In genomic region chr13:38690028-38690427, GRCm38 (mm10) we compare ENCODE assay signal across 9 mouse cellular contexts. TPM values are rescaled to one million over a fixed set of nuclear protein-coding genes. Genes with fewer than 3 reads are reported as not detected.
A peak's percentile ranks its signal among the peaks of the same experiment; 100 is the strongest.
DNase-seq lines count a peak whose midpoint lies in the region; ATAC-seq and TF ChIP-seq lines count a peak whose summit lies in the region.
"Had no signal": no experiment of that assay in that cellular context is flagged by ENCODE, and none has a peak within 500 bp of the region (broad histone marks: within the 10 kb centered on the region; RNA-seq: fewer than 3 reads in every experiment).

No protein-coding gene starts in this region.

- peak; percentile 5 to 15 for DNase-seq in cerebellum, adult 2 months
- DNase-seq in cerebellum, adult 8-10 months, result no peak
- peak; percentile 31 for DNase-seq in liver, adult 2 months (ENCODE audit: extremely low read depth, low read depth, low spot score)
- peak; percentile 72 for DNase-seq in embryonic facial prominence, embryonic 11.5 days (ENCODE audit: low spot score)
- DNase-seq in layer of hippocampus, postnatal 36 days, result peak; percentile 15 to 26
- peak; percentile 32 for DNase-seq in right cerebral cortex, adult 18-20 months

- no peaks in the 10 kb centered on the region for H3K79me2 ChIP-seq in liver, adult 2 months (ENCODE audit: control insufficient read depth, insufficient read depth, low read length)

- H3K4me3 ChIP-seq in cerebellum, adult 2 months (replicated peaks; ENCODE audit: insufficient read depth, low read depth, low read length), result no peak overlapping the region
- no peak overlapping the region for H3K4me3 ChIP-seq in liver, adult 2 months (ENCODE audit: insufficient read depth, low read depth, low read length)
- H3K4me3 ChIP-seq in liver, embryonic 12.5 days, result no peak overlapping the region
- H3K4me3 ChIP-seq in embryonic facial prominence, embryonic 11.5 days (ENCODE audit: low read depth, low read length), result no peak overlapping the region
- H3K4me3 ChIP-seq: neural tube, embryonic 12.5 days had no signal

- H3K4me1 ChIP-seq in cerebellum, adult 2 months (ENCODE audit: control insufficient read depth, insufficient read depth, low read length), result no peaks in the 10 kb centered on the region
- no peaks in the 10 kb centered on the region for H3K4me1 ChIP-seq in liver, adult 2 months (ENCODE audit: control insufficient read depth, insufficient read depth, low read length)
- no peaks in the 10 kb centered on the region for H3K4me1 ChIP-seq in liver, embryonic 12.5 days
- H3K4me1 ChIP-seq in embryonic facial prominence, embryonic 11.5 days (ENCODE audit: control insufficient read depth, insufficient read depth, low read length), result no peaks in the 10 kb centered on the region
- H3K4me1 ChIP-seq: neural tube, embryonic 12.5 days had no signal

- no peaks in the 10 kb centered on the region for H3K9me3 ChIP-seq in liver, embryonic 12.5 days (replicated peaks)
- H3K9me3 ChIP-seq in embryonic facial prominence, embryonic 11.5 days (replicated peaks; ENCODE audit: control insufficient read depth, low read length), result no peaks in the 10 kb centered on the region
- H3K9me3 ChIP-seq: neural tube, embryonic 12.5 days had no signal

- H3K27me3 ChIP-seq in cerebellum, adult 2 months (ENCODE audit: control insufficient read depth, insufficient read depth, low read length), result no peaks in the 10 kb centered on the region
- no peaks in the 10 kb centered on the region for H3K27me3 ChIP-seq in liver, adult 2 months (ENCODE audit: control insufficient read depth, insufficient read depth, low read length)
- no peaks in the 10 kb centered on the region; the same call in 1 of the 2 replicates for H3K27me3 ChIP-seq in liver, embryonic 12.5 days (replicated peaks)
- H3K27me3 ChIP-seq in embryonic facial prominence, embryonic 11.5 days (ENCODE audit: control insufficient read depth, insufficient read depth, low read length), result no peaks in the 10 kb centered on the region
- H3K27me3 ChIP-seq: neural tube, embryonic 12.5 days had no signal

- ATAC-seq in liver, embryonic 12.5 days, result no peak
- ATAC-seq in embryonic facial prominence, embryonic 11.5 days (replicated peaks; ENCODE audit: insufficient number of reproducible peaks, low FRiP score, low TSS enrichment, low read depth), result no peak
- ATAC-seq in inflammation-experienced regulatory T-cells, adult 6 months, result no peak

- no peak overlapping the region for H3K27ac ChIP-seq in cerebellum, adult 2 months (ENCODE audit: insufficient read depth, low read length)
- H3K27ac ChIP-seq in liver, adult 2 months (replicated peaks; ENCODE audit: insufficient read depth, low read depth, low read length), result no peak overlapping the region
- H3K27ac ChIP-seq in liver, embryonic 12.5 days, result no peak overlapping the region
- H3K27ac ChIP-seq in embryonic facial prominence, embryonic 11.5 days (replicated peaks; ENCODE audit: low read depth, low read length), result no peak overlapping the region
- H3K27ac ChIP-seq: neural tube, embryonic 12.5 days had no signal

- H3K36me3 ChIP-seq in liver, adult 2 months (ENCODE audit: control insufficient read depth, insufficient read depth, low read length), result no peaks in the 10 kb centered on the region
- no peaks in the 10 kb centered on the region for H3K36me3 ChIP-seq in liver, embryonic 12.5 days
- H3K36me3 ChIP-seq in embryonic facial prominence, embryonic 11.5 days (replicated peaks; ENCODE audit: control insufficient read depth, insufficient read depth, low read depth, low read length), result no peaks in the 10 kb centered on the region
- H3K36me3 ChIP-seq: neural tube, embryonic 12.5 days had no signal

- no peak overlapping the region for H3K4me2 ChIP-seq in liver, embryonic 12.5 days
- H3K4me2 ChIP-seq in embryonic facial prominence, embryonic 11.5 days (ENCODE audit: low read depth, low read length), result no peak overlapping the region
- H3K4me2 ChIP-seq: neural tube, embryonic 12.5 days had no signal

- H3K9ac ChIP-seq in liver, adult 2 months (ENCODE audit: low read depth, low read length), result no peak overlapping the region
- no peak overlapping the region for H3K9ac ChIP-seq in liver, embryonic 12.5 days
- no peak overlapping the region for H3K9ac ChIP-seq in embryonic facial prominence, embryonic 11.5 days (replicated peaks; ENCODE audit: low read length)
- H3K9ac ChIP-seq: neural tube, embryonic 12.5 days had no signal

- WGBS in cerebellum, adult 2 months, result 51% methylated on average over 3 of the region's 3 CpGs
- WGBS in liver, adult 2 months, result 32% methylated on average over 3 of the region's 3 CpGs
- 31% methylated on average over 3 of the region's 3 CpGs for WGBS in liver, embryonic 12.5 days (ENCODE audit: insufficient replicate concordance)
- 41% methylated on average over 3 of the region's 3 CpGs for WGBS in embryonic facial prominence, embryonic 11.5 days

- no peak for TF ChIP-seq POLR2A in cerebellum, adult 2 months (IDR thresholded peaks at IDR 0.05; ENCODE audit: borderline replicate concordance, insufficient read depth, low read length)
- TF ChIP-seq POLR2A in liver, adult 2 months (IDR thresholded peaks at IDR 0.05; ENCODE audit: extremely low read depth, insufficient read depth, low read length), result no peak

- TF ChIP-seq CTCF in cerebellum, adult 2 months (IDR thresholded peaks at IDR 0.05; ENCODE audit: borderline replicate concordance, insufficient read depth, low read depth, low read length), result no peak
- no peak for TF ChIP-seq CTCF in liver, adult 2 months (IDR thresholded peaks at IDR 0.05; ENCODE audit: low read depth, low read length)

RNA-seq across cellular contexts. Expression of gene Eef1e1, which starts 31.2 kb away (rescaled TPM):
- polyA plus RNA-seq in cerebellum, adult 2 months (2012; rRNA removed), result 18.3 and 21.5 TPM in 2 replicates
- 5.6 and 7.1 TPM in 2 replicates for total RNA-seq in liver, adult 2 months (2014; rRNA removed)
- 4.0 and 4.3 TPM in 2 replicates for polyA plus RNA-seq in liver, adult 2 months (2012; rRNA removed)
- 62.0 and 62.2 TPM in 2 replicates for polyA plus RNA-seq in liver, embryonic 12.5 days (2016; fragmentation: Nextera tagmentation; extraction: Ambion mirVana)
- 54.6 and 56.3 TPM in 2 replicates for polyA plus RNA-seq in embryonic facial prominence, embryonic 11.5 days (2014; fragmentation: Nextera tagmentation; extraction: Ambion mirVana)
- 10 to 100 TPM; 27.4 to 28.4 TPM for total RNA-seq in layer of hippocampus, postnatal 36 days (2021)
- 10 to 100 TPM; 42.6 to 49.3 (median 45.5) TPM for polyA plus RNA-seq in inflammation-experienced regulatory T-cells, adult 6 months (2017; shearing (Covaris generic))

RNA-seq across cellular contexts. Expression of gene Bloc1s5, which starts 55.1 kb away (rescaled TPM):
- polyA plus RNA-seq in cerebellum, adult 2 months (2012; rRNA removed), result 11.2 and 11.3 TPM in 2 replicates
- 12.6 and 13.0 TPM in 2 replicates for total RNA-seq in liver, adult 2 months (2014; rRNA removed)
- 7.2 and 7.8 TPM in 2 replicates for polyA plus RNA-seq in liver, adult 2 months (2012; rRNA removed)
- polyA plus RNA-seq in liver, embryonic 12.5 days (2016; fragmentation: Nextera tagmentation; extraction: Ambion mirVana), result 16.0 and 16.4 TPM in 2 replicates
- polyA plus RNA-seq in embryonic facial prominence, embryonic 11.5 days (2014; fragmentation: Nextera tagmentation; extraction: Ambion mirVana), result 27.9 and 31.4 TPM in 2 replicates
- 10 to 100 TPM in 1 of 2 experiments, 1 to 10 TPM in 1; 9.6 to 10.3 TPM for total RNA-seq in layer of hippocampus, postnatal 36 days (2021)
- polyA plus RNA-seq in inflammation-experienced regulatory T-cells, adult 6 months (2017; shearing (Covaris generic)), result 1 to 10 TPM; 5.2 to 5.7 (median 5.7) TPM
